Mouse (Mus musculus) hindbrain, embryonic 14.5 days (tissue): ENCODE data around the gene Cacna1a. TPM values are rescaled to one million over a fixed set of nuclear protein-coding genes. Genes with fewer than 3 reads are reported as not detected.

Experiments used
- ATAC-seq: fragments of 200-750 bp; cut with Nextera tagmentation; 2 replicates; pipeline ENCODE4 v1.8.0; 2017; ENCODE audit warnings: moderate number of reproducible peaks, mild to moderate bottlenecking, moderate TSS enrichment, moderate library complexity; ENCODE audit not compliant: low FRiP score
- DNase-seq: peaks from one replicate; pipeline ENCODE4 v3.0.0-alpha.2; 2015; ENCODE audit warnings: low spot score
- H3K27ac ChIP-seq: fragments of 300-500 bp; sonication (generic); 2 replicates; pipeline ENCODE4 v1.5.1; 2014; ENCODE audit warnings: mild to moderate bottlenecking, moderate library complexity
- H3K27me3 ChIP-seq: fragments of 300-500 bp; sonication (generic); 2 replicates; pipeline ENCODE4 v1.6.1; 2014; ENCODE audit warnings: mild to moderate bottlenecking, low read length, mixed read lengths; ENCODE audit not compliant: control insufficient read depth, insufficient read depth
- H3K36me3 ChIP-seq: fragments of 300-500 bp; sonication (generic); replicated peaks from 2 replicates; pipeline ENCODE4 v1.6.1; 2014; ENCODE audit not compliant: control insufficient read depth, insufficient read depth
- H3K4me1 ChIP-seq: fragments of 300-500 bp; sonication (generic); replicated peaks from 2 replicates; pipeline ENCODE4 v1.6.1; 2014; ENCODE audit warnings: antibody characterized with exemption, low read length, mixed read lengths; ENCODE audit not compliant: control insufficient read depth, insufficient read depth
- H3K4me2 ChIP-seq: fragments of 300-500 bp; sonication (generic); replicated peaks from 2 replicates; pipeline ENCODE4 v1.6.1; 2014; ENCODE audit warnings: mild to moderate bottlenecking, moderate library complexity
- H3K4me3 ChIP-seq: fragments of 300-500 bp; sonication (generic); replicated peaks from 2 replicates; pipeline ENCODE4 v1.5.1; 2014; ENCODE audit warnings: mild to moderate bottlenecking, low read length
- H3K9ac ChIP-seq: fragments of 300-500 bp; sonication (generic); 2 replicates; pipeline ENCODE4 v1.6.1; 2014
- H3K9me3 ChIP-seq: fragments of 300-500 bp; sonication (generic); 2 replicates; pipeline ENCODE4 v1.6.1; 2016; ENCODE audit warnings: low read length; ENCODE audit not compliant: control insufficient read depth
- WGBS: fragments of 180-500 bp; shearing (Covaris S2); extraction: QIAGEN DNeasy Blood & Tissue Kit; methylation state at CpG from one replicate; pipeline ENCODE4 v1.1.7; 2014; 5-methylcytosine and 5-hydroxymethylcytosine counted together
- polyA plus RNA-seq: library from polyadenylated mRNA; unstranded; fragments of >200 nt; fragmentation: Nextera tagmentation; extraction: Ambion mirVana; gene quantifications from 2 replicates; pipeline ENCODE4 v1.2.1, GENCODE M21; 2014

Cacna1a gene
- polyA plus RNA-seq, 1 experiment from 2014 or later, result 18.5 TPM

DNA sequence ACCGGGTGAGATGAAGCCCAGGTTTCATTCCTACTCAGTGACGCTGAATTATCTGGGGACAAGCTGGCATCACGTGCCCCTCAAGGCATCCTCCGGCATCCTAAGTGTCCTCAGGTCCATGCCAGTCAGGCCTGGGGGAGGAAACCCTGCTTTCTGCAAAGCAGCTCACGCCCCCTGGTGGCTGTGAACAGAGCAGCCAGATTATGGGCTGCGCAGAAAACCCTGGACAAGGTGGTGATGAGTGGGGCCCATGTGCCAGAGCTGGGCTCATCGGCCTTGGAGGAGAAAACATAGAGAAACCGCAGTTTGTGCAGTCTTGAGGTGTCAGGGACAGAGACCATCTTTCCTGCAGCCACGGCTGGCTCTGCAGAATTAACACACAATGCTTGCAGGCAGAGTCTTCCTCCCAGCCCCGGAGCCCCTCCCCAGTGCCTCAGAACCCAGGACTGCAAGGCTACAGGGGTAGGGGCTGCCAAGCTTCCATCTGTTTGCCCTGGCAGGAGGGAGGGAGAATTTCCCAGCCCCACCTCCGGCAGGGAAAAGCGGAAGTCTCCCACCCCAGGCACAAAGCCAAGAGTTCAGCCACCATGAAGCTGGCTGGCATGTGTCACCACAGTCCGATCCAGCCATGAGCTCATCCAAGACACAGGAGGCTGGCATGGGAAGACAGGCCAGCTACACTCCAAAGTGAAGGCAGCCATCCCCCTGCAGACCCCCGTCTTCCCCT lies 166.2 kb downstream of the Cacna1a start:
- ATAC-seq, result peak; percentile 84
- 40% methylated on average over 14 of the region's 14 CpGs for WGBS
- Histone ChIP-seq H3K36me3 (peaks cover 52% of the 10 kb centered on the region), H3K4me2 (peak overlapping the region; percentile 22; the same call in 1 of the 2 replicates), H3K4me3 (no peak overlapping the region), H3K9ac (no peak overlapping the region), H3K27me3 (peaks cover 31% of the 10 kb centered on the region), H3K4me1 (peaks cover 15% of the 10 kb centered on the region; the same call in 1 of the 2 replicates), H3K9me3 (no peaks in the 10 kb centered on the region), H3K27ac (peak overlapping the region; percentile 71; the same call in 1 of the 2 replicates)
- peak; percentile 79 for DNase-seq

DNA sequence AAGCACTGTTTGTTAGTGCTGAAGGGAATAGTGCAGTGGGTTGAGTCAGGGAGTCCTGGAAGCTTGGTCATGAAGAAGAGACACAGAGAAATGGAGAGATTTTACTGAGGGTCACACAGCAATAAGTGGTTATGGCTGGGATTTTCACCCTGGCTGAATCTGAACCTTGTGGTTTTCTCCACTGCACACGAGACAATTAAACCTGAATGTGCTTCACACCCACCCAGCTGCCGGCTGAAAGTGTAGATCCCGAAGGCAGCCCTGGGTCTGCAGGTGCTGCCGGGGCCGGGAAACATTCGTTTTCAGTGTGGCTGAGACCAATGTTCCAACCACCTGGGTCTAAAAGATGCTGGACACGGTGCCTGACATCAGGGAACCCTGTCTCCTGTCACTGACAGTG lies 167.0 kb downstream of the Cacna1a start:
- H3K27me3 ChIP-seq, result peaks cover 40% of the 10 kb centered on the region
- H3K9ac ChIP-seq, result no peak overlapping the region
- peaks cover 46% of the 10 kb centered on the region for H3K36me3 ChIP-seq
- H3K4me2 ChIP-seq, result no peak overlapping the region
- peaks cover 15% of the 10 kb centered on the region; the same call in 1 of the 2 replicates for H3K4me1 ChIP-seq
- WGBS, result 75% methylated on average over 7 of the region's 7 CpGs
- H3K9me3 ChIP-seq, result no peaks in the 10 kb centered on the region
- H3K4me3 ChIP-seq, result no peak overlapping the region
- no peak for ATAC-seq
- 0 out of 2 replicates have a peak overlapping the region, but pooled peaks have one; percentile 10 for H3K27ac ChIP-seq
- no peak for DNase-seq

DNA sequence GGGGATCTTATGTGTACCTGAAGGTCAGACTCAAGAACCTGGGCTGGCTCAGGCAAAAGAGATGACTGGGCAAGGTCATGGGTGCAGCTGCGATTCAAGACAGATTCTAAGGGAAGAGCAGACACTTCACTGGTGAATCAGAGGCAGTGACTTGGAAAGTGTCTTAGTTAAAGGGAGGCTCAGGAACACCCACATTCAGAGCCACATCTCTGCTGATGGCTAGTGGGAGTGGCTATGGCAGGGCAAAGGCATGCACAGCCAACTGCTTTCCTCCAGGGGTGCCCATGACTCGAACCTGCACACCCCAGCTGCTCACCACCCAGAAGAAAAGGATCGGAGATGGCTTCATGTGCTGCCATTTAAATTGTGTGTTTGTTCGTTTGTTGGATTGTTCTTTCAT lies 169.7 kb downstream of the Cacna1a start:
- no peak for ATAC-seq
- H3K4me1 ChIP-seq, result peaks cover 15% of the 10 kb centered on the region; the same call in 1 of the 2 replicates
- peaks cover 40% of the 10 kb centered on the region for H3K27me3 ChIP-seq
- WGBS, result 82% methylated on average over 4 of the region's 4 CpGs
- H3K36me3 ChIP-seq, result peaks cover 21% of the 10 kb centered on the region; the same call in 1 of the 2 replicates
- H3K4me3 ChIP-seq, result no peak overlapping the region
- H3K9ac ChIP-seq, result no peak overlapping the region
- DNase-seq, result no peak
- no peaks in the 10 kb centered on the region for H3K9me3 ChIP-seq
- no peak overlapping the region for H3K27ac ChIP-seq
- H3K4me2 ChIP-seq, result no peak overlapping the region

DNA sequence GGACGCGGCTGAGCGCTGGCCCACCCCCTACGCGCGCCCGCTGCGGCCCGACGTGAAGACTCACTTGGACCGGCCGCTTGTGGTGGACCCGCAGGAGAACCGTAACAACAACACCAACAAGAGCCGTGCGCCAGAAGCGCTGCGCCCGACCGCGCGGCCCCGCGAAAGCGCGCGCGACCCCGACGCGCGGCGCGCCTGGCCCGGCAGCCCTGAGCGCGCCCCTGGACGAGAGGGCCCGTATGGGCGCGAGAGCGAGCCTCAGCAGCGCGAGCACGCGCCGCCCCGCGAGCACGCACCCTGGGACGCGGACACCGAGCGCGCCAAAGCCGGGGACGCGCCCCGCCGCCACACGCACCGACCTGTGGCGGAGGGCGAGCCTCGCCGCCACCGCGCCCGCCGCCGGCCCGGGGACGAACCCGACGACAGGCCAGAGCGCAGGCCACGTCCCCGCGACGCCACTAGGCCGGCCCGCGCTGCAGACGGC lies 170.9 kb downstream of the Cacna1a start:
- WGBS, result 1% methylated on average over 80 of the region's 84 CpGs
- ATAC-seq, result no peak
- peak overlapping the region; percentile 28; the same call in 1 of the 2 replicates for H3K9ac ChIP-seq

DNA sequence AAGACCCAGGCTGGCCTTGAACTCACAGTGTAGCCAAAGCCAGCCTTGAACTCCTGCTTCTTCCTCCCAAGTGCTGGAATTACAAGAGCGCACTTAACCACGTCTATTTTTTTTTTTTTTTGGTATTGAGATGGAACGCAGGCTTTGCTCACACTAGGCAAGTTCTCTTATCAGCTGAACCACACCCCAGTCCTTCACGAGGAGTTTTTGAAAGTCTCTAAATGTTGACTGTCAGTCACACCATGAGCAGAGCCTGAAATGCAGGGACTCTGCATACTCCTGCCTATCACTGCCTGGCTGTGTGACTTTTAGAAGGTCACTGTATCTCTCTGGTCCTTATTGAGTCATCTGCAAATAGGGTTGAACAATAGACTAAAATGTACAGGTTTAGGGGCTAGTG lies 173.5 kb downstream of the Cacna1a start:
- 88% methylated on average over 4 of the region's 4 CpGs for WGBS
- Histone ChIP-seq H3K4me3 (no peak overlapping the region), H3K27me3 (peaks cover 37% of the 10 kb centered on the region), H3K36me3 (peaks cover 17% of the 10 kb centered on the region), H3K4me2 (no peak overlapping the region), H3K27ac (no peak overlapping the region), H3K4me1 (peaks cover 8% of the 10 kb centered on the region; the same call in 1 of the 2 replicates), H3K9ac (no peak overlapping the region), H3K9me3 (no peaks in the 10 kb centered on the region)
- DNase-seq (no peak), ATAC-seq (no peak)

More for the DNA sequence above, 170.9 kb downstream of the Cacna1a start:
- peak overlapping the region; percentile 57 for H3K4me2 ChIP-seq
- H3K4me1 ChIP-seq, result peaks cover 12% of the 10 kb centered on the region; the same call in 1 of the 2 replicates
- peaks cover 40% of the 10 kb centered on the region for H3K27me3 ChIP-seq
- H3K36me3 ChIP-seq, result peaks cover 12% of the 10 kb centered on the region; the same call in 1 of the 2 replicates
- DNase-seq, result no peak
- H3K4me3 ChIP-seq, result peak overlapping the region; percentile 36
- no peak overlapping the region for H3K27ac ChIP-seq
- no peaks in the 10 kb centered on the region for H3K9me3 ChIP-seq

DNA sequence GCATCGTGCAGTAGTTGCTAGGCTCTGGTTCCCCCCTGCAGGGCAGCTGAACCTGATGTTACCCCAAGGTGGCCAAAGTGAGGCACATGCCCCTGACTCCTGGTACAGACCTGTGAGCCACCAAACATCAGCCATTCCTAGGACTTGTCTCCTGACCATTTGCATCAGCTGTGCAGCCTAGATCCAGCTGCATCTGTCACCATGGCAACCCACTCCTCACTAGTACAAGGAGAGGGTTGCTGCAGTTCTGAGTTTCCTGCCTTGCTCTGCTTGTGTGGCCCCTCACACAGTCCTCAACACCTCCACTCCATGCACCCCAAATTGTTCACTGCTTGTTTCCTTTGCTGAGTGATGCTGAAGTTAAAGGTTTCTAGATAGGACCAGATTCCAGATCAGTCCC lies 175.8 kb downstream of the Cacna1a start:
- H3K36me3 ChIP-seq, result peaks cover 30% of the 10 kb centered on the region
- H3K27me3 ChIP-seq, result peaks cover 13% of the 10 kb centered on the region
- H3K4me3 ChIP-seq, result no peak overlapping the region
- no peak overlapping the region for H3K27ac ChIP-seq
- no peak overlapping the region for H3K4me2 ChIP-seq
- H3K9me3 ChIP-seq, result no peaks in the 10 kb centered on the region
- DNase-seq (peak; percentile 48), ATAC-seq (no peak)
- H3K4me1 ChIP-seq, result peaks cover 2% of the 10 kb centered on the region; the same call in 1 of the 2 replicates
- no peak overlapping the region for H3K9ac ChIP-seq
- WGBS, result 21% methylated on average over 1 of the region's 1 CpGs

DNA sequence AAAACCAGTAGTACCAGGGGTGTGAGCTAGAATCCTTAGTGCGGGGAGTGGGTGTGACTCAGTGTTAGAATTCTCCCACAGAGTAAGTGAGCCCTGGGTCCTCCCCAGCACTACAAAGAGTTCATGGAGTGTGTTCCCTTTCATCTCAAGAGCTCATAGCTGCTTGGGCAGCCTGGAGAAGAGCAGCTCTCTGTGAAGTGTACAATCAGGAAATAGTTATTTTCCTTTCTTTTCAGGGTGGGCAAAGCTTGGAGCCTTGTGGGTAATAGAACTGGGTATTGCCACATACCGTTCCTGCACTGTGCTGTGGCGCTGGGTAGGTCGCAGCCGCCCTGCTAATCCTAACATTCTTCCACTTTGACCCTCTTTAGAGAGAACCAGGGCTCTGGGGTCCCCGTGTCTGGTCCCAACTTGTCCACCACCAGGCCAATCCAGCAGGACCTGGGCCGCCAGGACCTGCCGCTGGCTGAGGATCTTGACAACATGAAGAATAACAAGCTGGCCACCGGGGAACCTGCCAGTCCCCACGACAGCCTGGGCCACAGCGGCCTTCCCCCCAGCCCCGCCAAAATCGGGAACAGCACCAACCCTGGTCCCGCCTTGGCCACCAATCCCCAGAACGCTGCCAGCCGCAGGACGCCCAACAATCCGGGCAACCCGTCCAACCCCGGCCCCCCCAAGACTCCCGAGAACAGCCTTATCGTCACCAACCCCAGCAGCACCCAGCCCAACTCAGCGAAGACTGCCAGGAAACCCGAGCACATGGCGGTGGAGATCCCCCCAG lies 177.5 kb downstream of the Cacna1a start:
- Histone ChIP-seq H3K9me3 (no peaks in the 10 kb centered on the region), H3K4me2 (no peak overlapping the region), H3K27me3 (no peaks in the 10 kb centered on the region), H3K4me1 (no peaks in the 10 kb centered on the region), H3K36me3 (peaks cover 40% of the 10 kb centered on the region), H3K27ac (no peak overlapping the region), H3K4me3 (no peak overlapping the region), H3K9ac (no peak overlapping the region)
- 79% methylated on average over 25 of the region's 25 CpGs for WGBS
- ATAC-seq, result no peak
- no peak for DNase-seq

DNA sequence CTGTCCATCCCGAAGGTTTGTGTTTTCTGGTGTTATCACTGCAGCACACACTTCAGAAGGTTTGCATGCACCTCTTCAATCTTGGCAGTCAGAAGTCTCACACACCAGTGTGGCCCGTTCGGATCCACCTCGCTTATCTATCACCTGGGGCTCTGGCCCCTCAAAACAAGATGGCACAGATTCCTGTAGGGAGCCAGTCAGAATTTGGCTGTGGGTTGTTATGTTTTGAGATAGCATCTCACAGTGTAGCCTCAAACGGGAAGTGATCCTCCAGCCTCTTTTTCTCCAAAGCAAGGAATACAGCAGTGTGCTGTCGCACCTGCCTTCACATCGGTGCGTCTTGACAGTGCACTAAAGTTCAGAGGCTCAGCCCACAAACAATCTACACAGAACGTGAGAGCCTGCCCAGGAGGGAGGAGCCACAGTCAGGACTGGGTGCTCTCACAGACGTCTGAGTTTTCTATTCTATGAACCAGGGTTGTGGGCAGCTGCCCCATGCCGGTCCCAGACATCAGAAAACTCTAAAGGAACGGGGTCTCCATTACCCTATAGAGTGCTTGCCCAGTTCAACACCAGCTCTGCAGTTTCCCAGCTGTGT lies 178.7 kb downstream of the Cacna1a start:
- Histone ChIP-seq H3K27ac (no peak overlapping the region), H3K9me3 (no peaks in the 10 kb centered on the region), H3K27me3 (no peaks in the 10 kb centered on the region), H3K4me2 (no peak overlapping the region), H3K4me3 (no peak overlapping the region), H3K36me3 (peaks cover 51% of the 10 kb centered on the region), H3K4me1 (no peaks in the 10 kb centered on the region), H3K9ac (no peak overlapping the region)
- 84% methylated on average over 12 of the region's 12 CpGs for WGBS
- ATAC-seq (no peak), DNase-seq (no peak)

DNA sequence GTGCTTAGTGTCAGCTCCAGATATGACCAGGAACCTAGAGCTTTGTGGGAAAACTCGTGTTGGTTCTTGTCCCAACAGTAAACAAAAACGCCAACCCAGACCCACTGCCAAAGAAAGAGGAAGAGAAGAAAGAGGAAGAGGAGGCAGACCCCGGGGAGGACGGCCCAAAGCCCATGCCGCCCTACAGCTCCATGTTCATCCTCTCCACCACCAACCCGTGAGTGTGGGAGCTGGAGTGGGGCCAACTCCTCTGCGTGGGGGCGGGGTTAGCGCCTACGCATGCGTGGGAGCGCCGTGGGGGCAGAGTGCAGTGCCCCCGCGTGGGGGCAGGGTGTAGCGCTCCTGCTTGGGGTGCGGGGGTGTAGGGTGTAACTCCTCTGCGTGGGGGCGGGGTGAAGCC lies 179.3 kb downstream of the Cacna1a start:
- no peaks in the 10 kb centered on the region for H3K4me1 ChIP-seq
- no peaks in the 10 kb centered on the region for H3K27me3 ChIP-seq
- no peak overlapping the region for H3K9ac ChIP-seq
- H3K27ac ChIP-seq, result no peak overlapping the region
- ATAC-seq (no peak), DNase-seq (no peak)
- H3K36me3 ChIP-seq, result peaks cover 57% of the 10 kb centered on the region
- no peak overlapping the region for H3K4me2 ChIP-seq
- H3K4me3 ChIP-seq, result no peak overlapping the region
- H3K9me3 ChIP-seq, result no peaks in the 10 kb centered on the region
- WGBS, result 79% methylated on average over 19 of the region's 19 CpGs
